In genomic region chr3:67462578-67462977, GRCm38 (mm10) we compare ENCODE assay signal across 8 mouse cellular contexts. TPM values are rescaled to one million over a fixed set of nuclear protein-coding genes. Genes with fewer than 3 reads are reported as not detected.
A peak's percentile ranks its signal among the peaks of the same experiment; 100 is the strongest.
DNase-seq lines count a peak whose midpoint lies in the region; ATAC-seq and TF ChIP-seq lines count a peak whose summit lies in the region.

No protein-coding gene starts in this region.

- no peaks in the 10 kb centered on the region for H3K79me2 ChIP-seq in myocyte (ENCODE audit: control insufficient read depth, insufficient read depth)

- ATAC-seq in kidney, postnatal 0 days (replicated peaks; ENCODE audit: low FRiP score, low read depth), result no peak
- ATAC-seq in intestine, embryonic 14.5 days (replicated peaks; ENCODE audit: low FRiP score, low TSS enrichment, low read depth), result no peak

- H3K36me3 ChIP-seq in kidney, postnatal 0 days (ENCODE audit: insufficient read depth, low read length), result peaks cover 23% of the 10 kb centered on the region
- peaks cover 37% of the 10 kb centered on the region for H3K36me3 ChIP-seq in intestine, embryonic 14.5 days (ENCODE audit: control insufficient read depth, insufficient read depth, low read length)
- peaks cover 24% of the 10 kb centered on the region for H3K36me3 ChIP-seq in myocyte (ENCODE audit: control insufficient read depth, insufficient read depth)

- no peaks in the 10 kb centered on the region for H3K4me1 ChIP-seq in kidney, postnatal 0 days (replicated peaks; ENCODE audit: insufficient read depth, low read length)
- peaks cover 5% of the 10 kb centered on the region for H3K4me1 ChIP-seq in intestine, embryonic 14.5 days (replicated peaks; ENCODE audit: control insufficient read depth, insufficient read depth, low read length)

- H3K27me3 ChIP-seq in kidney, postnatal 0 days (ENCODE audit: insufficient read depth, low read length), result no peaks in the 10 kb centered on the region
- no peaks in the 10 kb centered on the region for H3K27me3 ChIP-seq in intestine, embryonic 14.5 days (replicated peaks; ENCODE audit: control insufficient read depth, insufficient read depth, low read length)
- no peaks in the 10 kb centered on the region for H3K27me3 ChIP-seq in myocyte (ENCODE audit: control insufficient read depth, insufficient read depth, insufficient read length)

- 30% methylated on average over 10 of the region's 10 CpGs for WGBS in kidney, postnatal 0 days
- WGBS in intestine, embryonic 14.5 days, result 39% methylated on average over 10 of the region's 10 CpGs

- H3K9me3 ChIP-seq in kidney, postnatal 0 days (replicated peaks; ENCODE audit: low read length), result no peaks in the 10 kb centered on the region
- H3K9me3 ChIP-seq in intestine, embryonic 14.5 days (ENCODE audit: control insufficient read depth, low read length), result no peaks in the 10 kb centered on the region

- H3K4me2 ChIP-seq in kidney, postnatal 0 days (ENCODE audit: low read length), result peak overlapping the region; percentile 93
- H3K4me2 ChIP-seq in intestine, embryonic 14.5 days (ENCODE audit: low read length), result peak overlapping the region; percentile 60
- peak overlapping the region; percentile 80 for H3K4me2 ChIP-seq in myocyte (ENCODE audit: low read depth)

- TF ChIP-seq POLR2A in myocyte (IDR thresholded peaks at IDR 0.05; ENCODE audit: insufficient read length, low read depth), result no peak

- TF ChIP-seq CTCF in kidney, postnatal 0 days (IDR thresholded peaks at IDR 0.05; ENCODE audit: low read depth), result no peak

- H3K27ac ChIP-seq in kidney, postnatal 0 days, result no peak overlapping the region
- H3K27ac ChIP-seq in intestine, embryonic 14.5 days (ENCODE audit: low read depth), result peak overlapping the region; percentile 75; the same call in 1 of the 2 replicates

- intact Hi-C loops in left cerebral cortex, postnatal 14 days (cut with DNase I), result no loop called here

- peak overlapping the region; percentile 65 for H3K4me3 ChIP-seq in kidney, postnatal 0 days (replicated peaks; ENCODE audit: low read depth, low read length)
- H3K4me3 ChIP-seq in intestine, embryonic 14.5 days (ENCODE audit: low read depth, low read length), result peak overlapping the region; percentile 66
- H3K4me3 ChIP-seq in myocyte, result peak overlapping the region; percentile 32

- 0 out of 2 replicates have a peak overlapping the region, but pooled peaks have one; percentile 18 for H3K9ac ChIP-seq in kidney, postnatal 0 days (ENCODE audit: low read depth, low read length)
- H3K9ac ChIP-seq in intestine, embryonic 14.5 days (ENCODE audit: low read length), result peak overlapping the region; percentile 65

- peak; percentile 3 for DNase-seq in kidney, postnatal 0 days (ENCODE audit: low spot score)
- DNase-seq in kidney, adult 18-20 months, result no peak
- peak; percentile 5 for DNase-seq in embryo, embryonic 9.5 days (ENCODE audit: extremely low spot score)
- peak; percentile 60 for DNase-seq in intestine, embryonic 14.5 days (ENCODE audit: low spot score)
- no peak for DNase-seq in layer of hippocampus, adult 11-12 months (ENCODE audit: low spot score)
- no peak for DNase-seq in left cerebral cortex, postnatal 14 days (ENCODE audit: low spot score in 2 of 2)
- no peak for DNase-seq in spleen, postnatal 4 days (ENCODE audit: low spot score in 2 of 2)

- H3ac ChIP-seq in myocyte (ENCODE audit: control insufficient read depth, insufficient read length), result no peak overlapping the region

TF ChIP-seq in myocyte, 11 proteins besides CTCF, POLR2A, EP300 and RAD21:
- TF ChIP-seq TCF12 (IDR thresholded peaks at IDR 0.05; ENCODE audit: insufficient read depth, poor library complexity, severe bottlenecking) (no peak), SRF (IDR thresholded peaks at IDR 0.05; ENCODE audit: control insufficient read depth, insufficient read length, low read depth) (no peak)

RNA-seq across cellular contexts. Expression of gene Lxn, which starts 1.1 kb away (rescaled TPM):
- polyA plus RNA-seq in kidney, postnatal 0 days (2015; fragmentation: Nextera tagmentation; extraction: Ambion mirVana), result 66.6 and 70.1 TPM in 2 replicates
- 79.6 and 81.9 TPM in 2 replicates for polyA plus RNA-seq in intestine, embryonic 14.5 days (2014; fragmentation: Nextera tagmentation; extraction: Ambion mirVana)
- polyA plus RNA-seq in myocyte (2012; fragmentation: generic; extraction: Trizol), result 14.5 TPM
- total RNA-seq in left cerebral cortex, postnatal 14 days (2021), result 10 to 100 TPM; 36.6 to 48.8 TPM

RNA-seq across cellular contexts. Expression of gene Gfm1, which starts 32.7 kb away (rescaled TPM):
- 59.1 and 66.7 TPM in 2 replicates for polyA plus RNA-seq in kidney, postnatal 0 days (2015; fragmentation: Nextera tagmentation; extraction: Ambion mirVana)
- 54.9 and 59.7 TPM in 2 replicates for polyA plus RNA-seq in intestine, embryonic 14.5 days (2014; fragmentation: Nextera tagmentation; extraction: Ambion mirVana)
- polyA plus RNA-seq in myocyte (2012; fragmentation: generic; extraction: Trizol), result 42.1 TPM
- 10 to 100 TPM; 47.6 to 51.4 TPM for total RNA-seq in left cerebral cortex, postnatal 14 days (2021)

RNA-seq across cellular contexts. Expression of gene Rarres1, which starts 52.7 kb away (rescaled TPM):
- polyA plus RNA-seq in kidney, postnatal 0 days (2015; fragmentation: Nextera tagmentation; extraction: Ambion mirVana), result 6.7 and 7.6 TPM in 2 replicates
- polyA plus RNA-seq in intestine, embryonic 14.5 days (2014; fragmentation: Nextera tagmentation; extraction: Ambion mirVana), result 0.75 and 1.0 TPM in 2 replicates
- not detected for polyA plus RNA-seq in myocyte (2012; fragmentation: generic; extraction: Trizol)
- total RNA-seq in left cerebral cortex, postnatal 14 days (2021), result 1 to 10 TPM; 2.0 to 2.1 TPM

Comparison
In these comparisons a context has a peak if more than half of its experiments do, and no peak if none do; other contexts are left out.
1. DNase-seq: peak in kidney, postnatal 0 days (single experiment), embryo, embryonic 9.5 days (single experiment) and intestine, embryonic 14.5 days (single experiment); none in kidney, adult 18-20 months (single experiment), layer of hippocampus, adult 11-12 months (single experiment), left cerebral cortex, postnatal 14 days (0 of 2) and spleen, postnatal 4 days (0 of 2).
2. Peak in every context shown above with its lines, with median percentiles within 50 percentile points of each other: H3K4me2 ChIP-seq and H3K4me3 ChIP-seq.